Mouse (Mus musculus) layer of hippocampus, postnatal 10 days (tissue): Measurements from ENCODE around the gene Aes. TPM values are rescaled to one million over a fixed set of nuclear protein-coding genes. Genes with fewer than 3 reads are reported as not detected.

Experiments used
- DNase-seq, 2 experiments: peaks; one replicate each; pipeline ENCODE4 v3.0.0; 2021; ENCODE audit warnings: low spot score in 2 of 2
- long read RNA-seq: library from polyadenylated mRNA; stranded (forward); transcript quantifications from one replicate; pipeline ENCODE4 v2.0.0, GENCODE M21; 2023
- total RNA-seq, 2 experiments: library from RNA; stranded (reverse); gene quantifications; 2 replicates each; pipeline ENCODE4 v1.2.3; 2021

Aes gene
- 100 to 1,000 TPM; 582 to 612 TPM for total RNA-seq
- long read RNA-seq, transcript Aes-201 (7 exons, 1,411 nt): major isoform, 662 of 787 reads
- long read RNA-seq, partial matches to known transcripts: 9 of 787 reads
- long read RNA-seq, other reads (novel, unspliced or antisense): 110 of 787 reads

GRCm38 (mm10) chr10:81559163-81559626 lies at the start of gene Aes:
Aes (plus strand) TSS chr10:81559488.
- DNase-seq: peak; percentile 63 to 78

- DNase-seq: no peak
These were observed 49.0 kb upstream of the Aes start for GRCm38 (mm10) chr10:81510246-81510810.

- no peak for DNase-seq
These were observed 45.5 kb upstream of the Aes start for GRCm38 (mm10) chr10:81513798-81514197.

- DNase-seq: no peak
These were observed 42.1 kb upstream of the Aes start for GRCm38 (mm10) chr10:81517227-81517626.

GRCm38 (mm10) chr10:81518546-81518945 lies 40.7 kb upstream of the Aes start:
- peak; percentile 75 to 79 for DNase-seq

GRCm38 (mm10) chr10:81519227-81519977 lies 39.9 kb upstream of the Aes start:
- no peak for DNase-seq

- DNase-seq: no peak
These were observed 39.3 kb upstream of the Aes start for GRCm38 (mm10) chr10:81519978-81520365.

- no peak for DNase-seq
These were observed 36.1 kb upstream of the Aes start for GRCm38 (mm10) chr10:81523142-81523541.

- no peak for DNase-seq
These were observed 35.7 kb upstream of the Aes start for GRCm38 (mm10) chr10:81523570-81523969.

- DNase-seq: no peak
These were observed 35.2 kb upstream of the Aes start, which contains the start of gene Gna15 for GRCm38 (mm10) chr10:81524051-81524605. Gna15 (minus strand) TSS chr10:81524225.

GRCm38 (mm10) chr10:81525017-81525694 lies 34.1 kb upstream of the Aes start:
- no peak for DNase-seq

- DNase-seq: peak; percentile 78 to 80
These were observed 32.5 kb upstream of the Aes start for GRCm38 (mm10) chr10:81526779-81527178.

GRCm38 (mm10) chr10:81534826-81535225 lies 24.5 kb upstream of the Aes start:
- DNase-seq: no peak

- DNase-seq: peak in 1 of 2 experiments; percentile 38
These were observed 22.6 kb upstream of the Aes start for GRCm38 (mm10) chr10:81536734-81537133.

- DNase-seq: no peak
These were observed 21.9 kb upstream of the Aes start for GRCm38 (mm10) chr10:81537429-81537828.

GRCm38 (mm10) chr10:81538321-81539048 lies 20.8 kb upstream of the Aes start:
- no peak for DNase-seq

GRCm38 (mm10) chr10:81541363-81541762 lies 17.9 kb upstream of the Aes start:
- DNase-seq: no peak

GRCm38 (mm10) chr10:81541803-81542202 lies 17.5 kb upstream of the Aes start:
- no peak for DNase-seq

GRCm38 (mm10) chr10:81542727-81543460 lies 16.4 kb upstream of the Aes start:
- no peak for DNase-seq

GRCm38 (mm10) chr10:81543633-81544032 lies 15.7 kb upstream of the Aes start:
- no peak for DNase-seq
